Mouse (Mus musculus) CH12.LX (cell line): ENCODE results near the gene Serpina1c. TPM values are rescaled to one million over a fixed set of nuclear protein-coding genes. Genes with fewer than 3 reads are reported as not detected.
"Not testable (repeated sequence)": the region's sequence is repeated elsewhere in the genome, so short reads cannot be mapped to it uniquely, and the experiment has no call there.

Experiments
- DNase-seq: peaks from one replicate; pipeline ENCODE4 v3.0.0-alpha.2; 2013; ENCODE audit errors: extremely low read depth
- H3K27ac ChIP-seq: 2 replicates; pipeline ENCODE4 v1.5.1; 2012; ENCODE audit warnings: low read depth, mild to moderate bottlenecking, control low read depth, moderate library complexity; ENCODE audit not compliant: insufficient read depth
- H3K27me3 ChIP-seq: replicated peaks from 2 replicates; pipeline ENCODE3; 2012; ENCODE audit warnings: inconsistent platforms
- H3K36me3 ChIP-seq, 2 experiments: replicated peaks in 1 of 2; 2 replicates each; pipeline versions ENCODE3 to v1.6.1; 2012; ENCODE audit warnings: inconsistent platforms in 1 of 2, low read length in 1 of 2, mild to moderate bottlenecking in 1 of 2, mixed read lengths in 1 of 2, moderate library complexity in 1 of 2; ENCODE audit not compliant: control insufficient read depth in 1 of 2, insufficient read depth in 1 of 2
- H3K4me1 ChIP-seq, 2 experiments: 2 replicates each; pipeline ENCODE4 v1.6.1; 2012; ENCODE audit warnings: inconsistent platforms in 1 of 2, moderate library complexity in 1 of 2; ENCODE audit not compliant: insufficient read depth in 2 of 2, control insufficient read depth in 1 of 2
- H3K4me2 ChIP-seq: 2 replicates; pipeline ENCODE4 v1.6.1; 2012; ENCODE audit warnings: low read depth, mild to moderate bottlenecking, control low read depth; ENCODE audit not compliant: poor library complexity, insufficient read depth, severe bottlenecking
- H3K4me3 ChIP-seq, 3 experiments: fragments of 150-350 bp in 1 of 3; sonication (generic) in 1 of 3; replicated peaks in 1 of 3; 2 replicates each; pipeline versions ENCODE3 to v1.5.1; 2011 to 2012; ENCODE audit warnings: low read depth in 2 of 3, low read length in 2 of 3, mild to moderate bottlenecking in 2 of 3, moderate library complexity in 2 of 3, control low read depth in 1 of 3, improper control_type of control experiment in 1 of 3, inconsistent platforms in 1 of 3, mixed read lengths in 1 of 3; ENCODE audit not compliant: poor library complexity in 1 of 3
- H3K79me2 ChIP-seq: replicated peaks from 2 replicates; pipeline ENCODE4 v1.6.1; 2012; ENCODE audit warnings: mild to moderate bottlenecking, moderate library complexity; ENCODE audit not compliant: control insufficient read depth, poor library complexity, insufficient read depth, severe bottlenecking; ENCODE audit errors: extremely low read depth
- H3K9ac ChIP-seq: 2 replicates; pipeline ENCODE4 v1.6.1; 2012; ENCODE audit warnings: low read depth, mild to moderate bottlenecking, control low read depth, moderate library complexity; ENCODE audit not compliant: insufficient read depth
- H3K9me3 ChIP-seq: replicated peaks from 2 replicates; pipeline ENCODE3; 2012; ENCODE audit warnings: low read length, inconsistent platforms, mixed read lengths
- MXI1 ChIP-seq: IDR thresholded peaks from 2 replicates; pipeline ENCODE4 v1.6.1; 2011; ENCODE audit warnings: mild to moderate bottlenecking, low read depth, low read length, improper control_type of control experiment
- SMC3 ChIP-seq: IDR thresholded peaks from 2 replicates; pipeline ENCODE4 v1.6.1; 2011; ENCODE audit warnings: low read depth, low read length, improper control_type of control experiment
- dilution Hi-C: fragments of 300-500 bp; cut with MboI; formaldehyde crosslinking; loops from 2 replicates; pipeline ENCODE4 v1.14.3; 2020; ENCODE audit warnings: low sequenced_read_pairs; ENCODE audit not compliant: extremely low pct_unique_long_range_greater_than_20kb, extremely low pct_ligation_motif_present
- in situ Hi-C: fragments of 300-500 bp; cut with MboI; formaldehyde crosslinking; loops from 3 replicates; pipeline ENCODE4 v1.14.3; 2019; ENCODE audit warnings: low sequenced_read_pairs, low pct_ligation_motif_present, low pct_unique_long_range_greater_than_20kb, mixed read lengths
- polyA plus RNA-seq: library from polyadenylated mRNA; unstranded; fragments of >175 nt; gene quantifications from 2 replicates; pipeline ENCODE4 v1.2.1, GENCODE M21; 2012; ENCODE audit warnings: low read depth; ENCODE audit not compliant: insufficient read length
- total RNA-seq, 2 experiments: library from RNA; depleted of rRNA; stranded (reverse); fragments of 300-350 nt in 1 of 2; fragments of >200 nt in 1 of 2; gene quantifications; 2 replicates each; pipeline ENCODE4 v1.2.3; 2012 to 2014

Serpina1c gene
- total and polyA plus RNA-seq, 3 experiments = not detected

- H3K27ac ChIP-seq, H3K36me3 ChIP-seq, H3K4me2 ChIP-seq, H3K4me3 ChIP-seq, dilution Hi-C loops, H3K9ac ChIP-seq, in situ Hi-C loops, H3K9me3 ChIP-seq, H3K27me3 ChIP-seq, H3K79me2 ChIP-seq, H3K4me1 ChIP-seq, DNase-seq: not testable (repeated sequence)
Measured at GRCm38 (mm10) chr12:103866873-103867272, 37.8 kb downstream of the Serpina1c start.

- H3K4me2 ChIP-seq, in situ Hi-C loops, H3K79me2 ChIP-seq, H3K4me3 ChIP-seq, H3K27ac ChIP-seq, H3K9me3 ChIP-seq, H3K27me3 ChIP-seq, H3K9ac ChIP-seq, H3K36me3 ChIP-seq, DNase-seq, H3K4me1 ChIP-seq, dilution Hi-C loops: not testable (repeated sequence)
Measured at GRCm38 (mm10) chr12:103863101-103863974, 41.3 kb downstream of the Serpina1c start, which contains the start of gene Serpina1a. Gene Serpina1a (minus strand): TSS chr12:103863562.

- H3K36me3 ChIP-seq = no peaks in the 10 kb centered on the region
- no peak overlapping the region for H3K27ac ChIP-seq
- H3K4me1 ChIP-seq = no peaks in the 10 kb centered on the region
- in situ Hi-C loops = no loop called here
- no peaks in the 10 kb centered on the region for H3K9me3 ChIP-seq
- H3K9ac ChIP-seq = no peak overlapping the region
- no peak overlapping the region for H3K4me3 ChIP-seq
- no peak for DNase-seq
- TF ChIP-seq SMC3 (no peak), MXI1 (no peak)
- TF ChIP-seq, all 38 proteins: peak for 0
- H3K79me2 ChIP-seq = no peaks in the 10 kb centered on the region
- H3K4me2 ChIP-seq = no peak overlapping the region
- peaks cover 4% of the 10 kb centered on the region for H3K27me3 ChIP-seq
- dilution Hi-C loops = no loop called here
Measured at GRCm38 (mm10) chr12:103860976-103861375, 43.7 kb downstream of the Serpina1c start.

GRCm38 (mm10) chr12:103860571-103860970 lies 44.1 kb downstream of the Serpina1c start:
- H3K27me3 ChIP-seq, H3K9me3 ChIP-seq, H3K9ac ChIP-seq, H3K4me2 ChIP-seq, H3K4me1 ChIP-seq, H3K79me2 ChIP-seq, in situ Hi-C loops, H3K27ac ChIP-seq, H3K4me3 ChIP-seq, dilution Hi-C loops, DNase-seq, H3K36me3 ChIP-seq: not testable (repeated sequence)

- H3K9me3 ChIP-seq, DNase-seq, H3K9ac ChIP-seq, H3K4me3 ChIP-seq, H3K79me2 ChIP-seq, H3K27ac ChIP-seq, dilution Hi-C loops, H3K4me1 ChIP-seq, in situ Hi-C loops, H3K36me3 ChIP-seq, H3K4me2 ChIP-seq, H3K27me3 ChIP-seq: not testable (repeated sequence)
Measured at GRCm38 (mm10) chr12:103859584-103859983, 45.1 kb downstream of the Serpina1c start.

GRCm38 (mm10) chr12:103853032-103853431 lies 51.7 kb downstream of the Serpina1c start:
- H3K4me2 ChIP-seq, H3K4me3 ChIP-seq, H3K27ac ChIP-seq, H3K4me1 ChIP-seq, H3K79me2 ChIP-seq, DNase-seq, H3K9me3 ChIP-seq, H3K27me3 ChIP-seq, H3K9ac ChIP-seq, in situ Hi-C loops, dilution Hi-C loops, H3K36me3 ChIP-seq: not testable (repeated sequence)
